Mouse (Mus musculus) frontal cortex, adult (tissue): ENCODE results near the gene Cep55.

Experiments
- ATAC-seq: cut with Nextera tagmentation; 2 replicates; pipeline ENCODE4 v1.9.2; 2017; ENCODE audit warnings: mild to moderate bottlenecking, moderate library complexity, mixed read lengths; ENCODE audit not compliant: low TSS enrichment

Cep55 gene

GRCm38 (mm10) chr19:38096858-38097758, 42.3 kb downstream of the Cep55 start, which contains the start of gene Ffar4:
Gene Ffar4 (plus strand): TSS chr19:38097071.
- no peak for ATAC-seq

GRCm38 (mm10) chr19:38107871-38108270, 53.1 kb downstream of the Cep55 start:
- ATAC-seq, result no peak

GRCm38 (mm10) chr19:38109506-38110242, 54.9 kb downstream of the Cep55 start:
- no peak for ATAC-seq

DNA sequence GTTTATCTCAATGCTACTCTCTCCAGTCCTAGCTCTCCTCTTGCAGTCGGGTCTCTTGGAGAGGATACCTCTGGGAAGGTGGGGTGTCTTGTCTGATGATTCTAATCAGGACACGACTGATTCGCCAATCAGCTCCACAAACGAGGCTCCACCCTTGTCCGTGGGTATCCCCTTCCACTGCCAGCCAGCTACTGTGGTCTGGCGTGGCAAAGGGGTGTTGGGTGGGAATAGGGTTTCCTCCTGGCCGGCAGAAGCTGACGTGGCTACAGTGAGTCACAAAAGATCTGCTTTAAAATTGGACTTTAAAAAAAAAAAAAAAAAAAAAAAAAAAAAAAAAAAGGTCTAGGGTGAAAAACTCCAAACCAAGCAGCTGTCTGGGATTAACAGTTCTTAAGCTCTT, 56.2 kb downstream of the Cep55 start:
- no peak for ATAC-seq

DNA sequence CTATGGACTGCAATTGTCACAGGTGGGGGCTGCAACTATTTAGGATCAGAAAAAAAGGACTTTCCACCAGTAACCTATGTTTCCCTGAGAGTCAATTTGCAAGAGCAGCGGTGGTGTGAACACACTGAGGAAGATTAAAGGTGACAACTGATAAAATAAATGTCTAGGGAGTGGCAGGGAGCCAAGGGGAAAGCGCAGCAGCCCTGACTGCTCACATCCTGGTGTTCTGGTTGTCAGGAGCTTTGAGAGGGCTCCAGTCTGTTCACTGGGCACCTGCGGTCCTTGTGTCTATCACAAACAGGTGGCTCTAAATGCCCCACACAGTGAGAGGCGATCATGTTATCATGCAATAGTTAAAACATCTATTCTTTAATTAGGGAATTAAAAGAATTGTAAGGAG, 57.8 kb downstream of the Cep55 start:
- ATAC-seq, result no peak

- ATAC-seq, result no peak
These were observed 60.2 kb downstream of the Cep55 start for GRCm38 (mm10) chr19:38114834-38115491.

DNA sequence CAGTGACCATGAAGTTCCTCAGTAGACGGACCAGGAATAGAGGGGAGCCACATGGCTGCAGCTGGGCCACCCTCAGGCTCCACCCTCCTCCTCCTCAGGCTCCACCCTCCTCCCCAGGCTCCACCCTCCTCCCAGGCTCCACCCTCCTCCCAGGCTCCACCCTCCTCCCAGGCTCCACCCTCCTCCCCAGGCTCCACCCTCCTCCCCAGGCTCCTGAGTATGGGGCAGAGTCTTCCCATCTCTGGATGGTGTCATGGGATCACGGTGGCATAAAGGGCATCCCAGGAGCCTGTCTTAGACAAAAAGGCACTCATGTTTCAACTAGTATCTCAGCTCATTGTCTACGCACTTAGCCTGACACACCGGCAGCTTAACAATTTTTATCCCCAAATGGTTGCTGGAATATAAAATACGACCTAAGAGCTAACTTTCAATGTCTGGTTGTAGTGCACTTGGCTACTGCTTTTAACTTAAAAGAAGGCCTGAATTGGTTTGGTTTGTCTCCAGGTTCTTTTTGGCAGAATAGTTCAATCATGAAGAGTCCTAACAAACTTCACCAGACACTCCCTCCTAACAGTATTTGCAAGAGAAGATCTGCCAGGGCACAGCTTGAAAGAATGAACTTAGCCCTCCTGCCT, 65.4 kb downstream of the Cep55 start:
- no peak for ATAC-seq

- ATAC-seq, result peak; percentile 40; the same call in 1 of the 2 replicates
These were observed 69.1 kb downstream of the Cep55 start for GRCm38 (mm10) chr19:38123921-38124320.
